Mouse (Mus musculus) heart, postnatal 0 days (tissue): ENCODE measurements around the gene Ss18l1.

Source experiments
- CTCF ChIP-seq: IDR thresholded peaks from 2 replicates; pipeline ENCODE4 v1.5.1; 2016; ENCODE audit warnings: antibody characterized with exemption, control low read depth, low read depth
- EP300 ChIP-seq: IDR thresholded peaks from 2 replicates; pipeline ENCODE4 v1.6.1; 2016; ENCODE audit warnings: antibody characterized with exemption, low read depth

- TF ChIP-seq CTCF (no peak), EP300 (no peak)
These were observed 8.4 kb upstream of the Ss18l1 start for GRCm38 (mm10) chr2:180033956-180034355.
